Mouse (Mus musculus) hindbrain, embryonic 11.5 days (tissue): ENCODE measurements around the gene 1700008O03Rik. TPM values are rescaled to one million over a fixed set of nuclear protein-coding genes. Genes with fewer than 3 reads are reported as not detected.
A peak's percentile ranks its signal among the peaks of the same experiment; 100 is the strongest.

Experiments used
- ATAC-seq: fragments of 200-750 bp; cut with Nextera tagmentation; 2 replicates; pipeline ENCODE4 v1.8.0; 2017; ENCODE audit warnings: mild to moderate bottlenecking, moderate TSS enrichment, moderate library complexity; ENCODE audit not compliant: low FRiP score
- DNase-seq: peaks from one replicate; pipeline ENCODE4 v3.0.0-alpha.2; 2015; ENCODE audit warnings: low spot score
- H3K27ac ChIP-seq: fragments of 300-500 bp; sonication (generic); 2 replicates; pipeline ENCODE4 v1.5.1; 2014; ENCODE audit warnings: mild to moderate bottlenecking, low read depth, low read length
- H3K27me3 ChIP-seq: fragments of 300-500 bp; sonication (generic); 2 replicates; pipeline ENCODE4 v1.6.1; 2014; ENCODE audit warnings: mild to moderate bottlenecking, low read length, moderate library complexity, mixed read lengths; ENCODE audit not compliant: control insufficient read depth, insufficient read depth
- H3K36me3 ChIP-seq: fragments of 300-500 bp; sonication (generic); 2 replicates; pipeline ENCODE4 v1.6.1; 2014; ENCODE audit warnings: mild to moderate bottlenecking, low read length, moderate library complexity, mixed read lengths; ENCODE audit not compliant: control insufficient read depth, insufficient read depth
- H3K4me1 ChIP-seq: fragments of 300-500 bp; sonication (generic); replicated peaks from 2 replicates; pipeline ENCODE4 v1.6.1; 2014; ENCODE audit warnings: low read length, mixed read lengths; ENCODE audit not compliant: control insufficient read depth, insufficient read depth
- H3K4me2 ChIP-seq: fragments of 300-500 bp; sonication (generic); replicated peaks from 2 replicates; pipeline ENCODE4 v1.6.1; 2014; ENCODE audit warnings: mild to moderate bottlenecking, low read depth, low read length
- H3K4me3 ChIP-seq: fragments of 300-500 bp; sonication (generic); 2 replicates; pipeline ENCODE4 v1.5.1; 2014; ENCODE audit warnings: low read depth, low read length
- H3K9ac ChIP-seq: fragments of 300-500 bp; sonication (generic); 2 replicates; pipeline ENCODE4 v1.6.1; 2014; ENCODE audit warnings: low read depth, low read length
- H3K9me3 ChIP-seq: fragments of 300-500 bp; sonication (generic); 2 replicates; pipeline ENCODE4 v1.6.1; 2016; ENCODE audit warnings: low read length; ENCODE audit not compliant: control insufficient read depth
- WGBS: fragments of 180-500 bp; shearing (Covaris S2); extraction: QIAGEN DNeasy Blood & Tissue Kit; methylation state at CpG from one replicate; pipeline ENCODE4 v1.1.7; 2014; 5-methylcytosine and 5-hydroxymethylcytosine counted together
- polyA plus RNA-seq: library from polyadenylated mRNA; unstranded; fragments of >200 nt; fragmentation: Nextera tagmentation; extraction: Ambion mirVana; gene quantifications from 2 replicates; pipeline ENCODE4 v1.2.1, GENCODE M21; 2014

Gene 1700008O03Rik
- polyA plus RNA-seq, 1 experiment from 2014 or later: 1.4 TPM

- 26% methylated on average over 11 of the region's 11 CpGs for WGBS
- peaks cover 8% of the 10 kb centered on the region; the same call in 1 of the 2 replicates for H3K27me3 ChIP-seq
- ATAC-seq (no peak), DNase-seq (peak; percentile 18)
- H3K9me3 ChIP-seq: no peaks in the 10 kb centered on the region
- no peak overlapping the region for H3K27ac ChIP-seq
- no peaks in the 10 kb centered on the region for H3K4me1 ChIP-seq
- H3K36me3 ChIP-seq: no peaks in the 10 kb centered on the region
- no peak overlapping the region for H3K4me3 ChIP-seq
- H3K4me2 ChIP-seq: no peak overlapping the region
- H3K9ac ChIP-seq: no peak overlapping the region
Measured at GRCm38 (mm10) chr7:44343459-44344015, 42.1 kb downstream of the 1700008O03Rik start.

GRCm38 (mm10) chr7:44341714-44342113 lies 43.9 kb downstream of the 1700008O03Rik start:
- Histone ChIP-seq H3K9me3 (no peaks in the 10 kb centered on the region), H3K36me3 (no peaks in the 10 kb centered on the region), H3K4me1 (no peaks in the 10 kb centered on the region), H3K9ac (no peak overlapping the region), H3K4me3 (no peak overlapping the region), H3K27ac (no peak overlapping the region), H3K4me2 (no peak overlapping the region), H3K27me3 (peaks cover 26% of the 10 kb centered on the region)
- 67% methylated on average over 5 of the region's 5 CpGs for WGBS
- no peak for ATAC-seq
- DNase-seq: no peak

- no peak for ATAC-seq
- WGBS: 91% methylated on average over 10 of the region's 10 CpGs
- no peaks in the 10 kb centered on the region for H3K9me3 ChIP-seq
- no peak overlapping the region for H3K4me3 ChIP-seq
- peaks cover 32% of the 10 kb centered on the region for H3K27me3 ChIP-seq
- H3K36me3 ChIP-seq: no peaks in the 10 kb centered on the region
- H3K4me1 ChIP-seq: no peaks in the 10 kb centered on the region; the same call in 1 of the 2 replicates
- no peak overlapping the region for H3K27ac ChIP-seq
- no peak overlapping the region for H3K9ac ChIP-seq
- no peak overlapping the region for H3K4me2 ChIP-seq
- no peak for DNase-seq
Measured at GRCm38 (mm10) chr7:44341119-44341518, 44.5 kb downstream of the 1700008O03Rik start.

- Histone ChIP-seq H3K4me3 (no peak overlapping the region), H3K27ac (no peak overlapping the region), H3K27me3 (peaks cover 40% of the 10 kb centered on the region), H3K4me2 (no peak overlapping the region), H3K9me3 (no peaks in the 10 kb centered on the region), H3K4me1 (no peaks in the 10 kb centered on the region; the same call in 1 of the 2 replicates), H3K9ac (no peak overlapping the region), H3K36me3 (no peaks in the 10 kb centered on the region)
- no peak for DNase-seq
- no peak for ATAC-seq
- 70% methylated on average over 6 of the region's 6 CpGs for WGBS
Measured at GRCm38 (mm10) chr7:44340226-44340625, 45.4 kb downstream of the 1700008O03Rik start.

- Histone ChIP-seq H3K4me2 (peak overlapping the region; percentile 95), H3K4me3 (peak overlapping the region; percentile 52), H3K9ac (peak overlapping the region; percentile 71; the same call in 1 of the 2 replicates), H3K36me3 (no peaks in the 10 kb centered on the region), H3K27ac (no peak overlapping the region), H3K9me3 (no peaks in the 10 kb centered on the region), H3K4me1 (no peaks in the 10 kb centered on the region; the same call in 1 of the 2 replicates), H3K27me3 (peaks cover 52% of the 10 kb centered on the region)
- ATAC-seq: no peak; the same call in 1 of the 2 replicates
- no peak for DNase-seq
- WGBS: 3% methylated on average over 31 of the region's 32 CpGs
Measured at GRCm38 (mm10) chr7:44337121-44337849, 48.3 kb downstream of the 1700008O03Rik start.

- peak; percentile 51 for DNase-seq
- Histone ChIP-seq H3K4me1 (no peaks in the 10 kb centered on the region; the same call in 1 of the 2 replicates), H3K4me2 (peak overlapping the region; percentile 95), H3K27ac (peak overlapping the region; percentile 77), H3K36me3 (no peaks in the 10 kb centered on the region), H3K9ac (peak overlapping the region; percentile 71), H3K27me3 (peaks cover 52% of the 10 kb centered on the region), H3K4me3 (peak overlapping the region; percentile 52), H3K9me3 (no peaks in the 10 kb centered on the region)
- under 1% methylated on average over 32 of the region's 54 CpGs for WGBS
- peak; percentile 64 for ATAC-seq
Measured at GRCm38 (mm10) chr7:44336046-44337021, 49.3 kb downstream of the 1700008O03Rik start.

- Histone ChIP-seq H3K4me3 (peak overlapping the region; percentile 52), H3K4me1 (no peaks in the 10 kb centered on the region; the same call in 1 of the 2 replicates), H3K27ac (peak overlapping the region; percentile 77), H3K36me3 (no peaks in the 10 kb centered on the region), H3K9ac (peak overlapping the region; percentile 71), H3K27me3 (peaks cover 52% of the 10 kb centered on the region), H3K4me2 (peak overlapping the region; percentile 95), H3K9me3 (no peaks in the 10 kb centered on the region)
- ATAC-seq (peak; percentile 79), DNase-seq (peak; percentile 74)
- 10% methylated on average over 15 of the region's 40 CpGs for WGBS
Measured at GRCm38 (mm10) chr7:44335031-44335878, 50.4 kb downstream of the 1700008O03Rik start.

- no peak overlapping the region for H3K27ac ChIP-seq
- H3K4me3 ChIP-seq: no peak overlapping the region
- H3K36me3 ChIP-seq: no peaks in the 10 kb centered on the region
- no peaks in the 10 kb centered on the region; the same call in 1 of the 2 replicates for H3K4me1 ChIP-seq
- no peak for DNase-seq
- no peak for ATAC-seq
- 67% methylated on average over 14 of the region's 14 CpGs for WGBS
- H3K27me3 ChIP-seq: peaks cover 49% of the 10 kb centered on the region
- no peak overlapping the region for H3K4me2 ChIP-seq
- no peak overlapping the region for H3K9ac ChIP-seq
- no peaks in the 10 kb centered on the region for H3K9me3 ChIP-seq
Measured at GRCm38 (mm10) chr7:44334139-44334538, 51.5 kb downstream of the 1700008O03Rik start.
